Mouse (Mus musculus) lung, postnatal 25 days (tissue): ENCODE data around the gene Tifa.
A peak's percentile ranks its signal among the peaks of the same experiment; 100 is the strongest.

Source experiments
- DNase-seq: peaks from one replicate; pipeline ENCODE4 v3.0.0; 2022; ENCODE audit warnings: low spot score

The Tifa gene

GRCm38 (mm10) chr3:127788038-127788437 lies 1.6 kb upstream of the Tifa start:
- DNase-seq: no peak

- no peak for DNase-seq
These were observed 686 bp upstream of the Tifa start for GRCm38 (mm10) chr3:127788919-127789318.

- DNase-seq: peak; percentile 27
These were observed 840 bp downstream of the Tifa start for GRCm38 (mm10) chr3:127790234-127791055.

- DNase-seq: no peak
These were observed 1.5 kb downstream of the Tifa start for GRCm38 (mm10) chr3:127791056-127791483.

GRCm38 (mm10) chr3:127791595-127792561 lies 2.3 kb downstream of the Tifa start:
- no peak for DNase-seq

GRCm38 (mm10) chr3:127793022-127793421 lies 3.4 kb downstream of the Tifa start:
- no peak for DNase-seq

GRCm38 (mm10) chr3:127795762-127796161 lies 6.2 kb downstream of the Tifa start:
- no peak for DNase-seq

GRCm38 (mm10) chr3:127796271-127796670 lies 6.7 kb downstream of the Tifa start:
- no peak for DNase-seq

GRCm38 (mm10) chr3:127801162-127801561 lies 11.6 kb downstream of the Tifa start:
- DNase-seq: no peak

- DNase-seq: no peak
These were observed 13.2 kb downstream of the Tifa start for GRCm38 (mm10) chr3:127802814-127803213.

GRCm38 (mm10) chr3:127804439-127804838 lies 14.8 kb downstream of the Tifa start:
- no peak for DNase-seq

GRCm38 (mm10) chr3:127805071-127805470 lies 15.5 kb downstream of the Tifa start:
- no peak for DNase-seq

GRCm38 (mm10) chr3:127805991-127806390 lies 16.4 kb downstream of the Tifa start:
- no peak for DNase-seq

- DNase-seq: no peak
These were observed 18.2 kb downstream of the Tifa start for GRCm38 (mm10) chr3:127807846-127808245.

- DNase-seq: no peak
These were observed 19.5 kb downstream of the Tifa start for GRCm38 (mm10) chr3:127809103-127809502.

- no peak for DNase-seq
These were observed 27.6 kb downstream of the Tifa start for GRCm38 (mm10) chr3:127817120-127817683.

- no peak for DNase-seq
These were observed 29.4 kb downstream of the Tifa start for GRCm38 (mm10) chr3:127818694-127819663.

GRCm38 (mm10) chr3:127820400-127820799 lies 30.8 kb downstream of the Tifa start:
- DNase-seq: no peak

- DNase-seq: no peak
These were observed 31.6 kb downstream of the Tifa start for GRCm38 (mm10) chr3:127821209-127821608.

GRCm38 (mm10) chr3:127823886-127824863 lies 34.6 kb downstream of the Tifa start:
- no peak for DNase-seq
